Mouse (Mus musculus) bone marrow macrophage, adult 2 months (primary cell): ENCODE data around the gene Bach2. TPM values are rescaled to one million over a fixed set of nuclear protein-coding genes. Genes with fewer than 3 reads are reported as not detected.

Experiments used
- H3K27ac ChIP-seq: 2 replicates; pipeline ENCODE4 v1.5.1; 2012; ENCODE audit warnings: low read depth, low read length; ENCODE audit not compliant: insufficient read depth
- H3K4me1 ChIP-seq: 2 replicates; pipeline ENCODE4 v1.6.1; 2012; ENCODE audit warnings: low read length; ENCODE audit not compliant: control insufficient read depth, insufficient read depth
- H3K4me3 ChIP-seq: 2 replicates; pipeline ENCODE4 v1.5.1; 2012; ENCODE audit warnings: mild to moderate bottlenecking, low read length, moderate library complexity; ENCODE audit not compliant: insufficient read depth
- CTCF ChIP-seq: IDR thresholded peaks from 2 replicates; pipeline ENCODE4 v1.5.1; 2012; ENCODE audit warnings: low read depth, mild to moderate bottlenecking, low read length, moderate library complexity
- POLR2A ChIP-seq: IDR thresholded peaks from 2 replicates; pipeline ENCODE4 v1.6.1; 2012; ENCODE audit warnings: mild to moderate bottlenecking, low read depth, low read length, borderline replicate concordance
- polyA plus RNA-seq: library from polyadenylated mRNA; stranded (reverse); fragments of >200 nt; gene quantifications from 2 replicates; pipeline ENCODE4 v1.2.4, GENCODE M21; 2012; ENCODE audit not compliant: missing spikeins, insufficient read depth, insufficient read length

Gene Bach2
- polyA plus RNA-seq, result 0.39 and 1.4 TPM in 2 replicates

DNA sequence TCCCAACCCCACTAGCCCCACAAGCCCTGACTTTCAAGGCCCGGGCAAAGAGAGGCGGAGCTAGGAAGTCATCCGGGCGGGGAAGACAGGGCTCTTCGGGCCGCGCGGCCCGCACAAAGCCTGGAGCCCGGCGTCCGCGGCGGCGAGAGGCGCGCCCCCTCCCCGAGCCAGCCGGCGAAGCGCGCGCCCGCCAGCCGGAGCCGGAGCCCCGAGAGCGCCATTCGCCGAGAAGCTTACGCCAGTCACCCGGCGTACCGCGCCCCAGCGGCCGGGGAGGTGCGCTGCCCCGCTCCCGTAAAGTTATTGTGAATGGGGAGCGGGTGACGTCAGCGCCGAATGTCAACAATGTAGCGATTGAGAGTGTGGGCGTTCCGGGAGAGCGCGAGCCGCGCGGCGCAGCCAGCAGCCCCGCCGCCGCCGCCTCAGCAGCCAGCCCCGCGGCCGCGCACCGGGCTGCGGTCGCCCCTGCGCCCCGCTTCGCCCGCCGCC, at the start of gene Bach2:
Bach2 (plus strand) TSS at position 439 of the 489 bp plus-strand sequence.
- TF ChIP-seq POLR2A (no peak), CTCF (no peak)

DNA sequence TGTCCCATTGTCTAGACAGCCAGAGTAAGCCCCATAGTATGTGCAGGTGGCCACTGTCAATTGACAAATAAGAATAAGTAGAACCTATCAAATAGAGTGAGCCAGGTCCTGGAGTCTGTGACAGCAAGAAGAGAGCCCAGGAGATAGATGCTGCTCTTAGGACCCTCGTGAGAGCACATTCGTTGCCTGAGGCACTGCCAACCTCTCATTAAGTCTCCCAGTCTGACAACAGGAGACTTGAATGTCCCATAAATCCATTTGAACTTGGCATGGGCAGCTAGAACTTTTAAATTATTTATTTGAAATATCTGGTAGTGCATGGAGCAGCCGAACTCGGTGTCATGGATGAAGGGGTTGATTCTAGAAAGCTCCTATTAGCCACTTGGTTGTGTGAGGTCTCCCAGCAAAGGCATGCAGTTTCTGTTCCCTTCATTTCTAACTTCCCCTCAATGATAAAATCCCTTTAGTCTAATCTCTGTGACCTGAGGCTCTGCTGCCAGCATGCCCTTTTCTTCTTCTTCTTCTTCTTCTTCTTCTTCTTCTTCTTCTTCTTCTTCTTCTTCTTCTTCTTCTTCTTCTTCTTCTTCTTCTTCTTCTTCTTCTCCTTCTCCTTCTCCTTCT, 49.1 kb upstream of the Bach2 start:
- Histone ChIP-seq H3K27ac (no peak overlapping the region), H3K4me3 (no peak overlapping the region), H3K4me1 (peaks cover 28% of the 10 kb centered on the region)
- TF ChIP-seq POLR2A (no peak), CTCF (no peak)

More for the DNA sequence above, at the start of gene Bach2:
- Histone ChIP-seq H3K4me3 (peak within 1 kb of the TSS; percentile 65), H3K27ac (no peak within 1 kb of the TSS), H3K4me1 (no peaks in the 10 kb centered on the region)

DNA sequence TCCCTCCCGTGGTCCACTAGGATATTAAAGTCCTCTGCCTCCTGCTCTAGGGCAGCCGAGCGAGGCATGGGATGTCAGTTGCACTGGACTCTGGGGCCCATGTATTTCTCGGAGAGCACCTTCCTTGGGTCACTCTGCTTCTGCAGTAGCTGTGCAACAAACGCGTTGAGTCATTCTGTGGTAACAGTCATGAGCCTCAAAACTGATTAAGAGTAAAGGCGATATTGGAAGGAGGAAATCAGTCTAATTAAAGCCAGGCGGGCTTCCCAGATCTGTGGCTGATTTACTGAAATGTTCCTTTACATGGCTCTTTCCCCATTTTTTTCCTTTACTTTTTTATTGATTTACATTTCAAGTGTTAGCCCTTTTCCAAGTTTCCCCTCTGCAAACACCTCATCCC, 48.1 kb upstream of the Bach2 start:
- Histone ChIP-seq H3K27ac (no peak overlapping the region), H3K4me3 (no peak overlapping the region), H3K4me1 (peaks cover 28% of the 10 kb centered on the region)
- TF ChIP-seq POLR2A, result no peak
- TF ChIP-seq CTCF, result no peak

DNA sequence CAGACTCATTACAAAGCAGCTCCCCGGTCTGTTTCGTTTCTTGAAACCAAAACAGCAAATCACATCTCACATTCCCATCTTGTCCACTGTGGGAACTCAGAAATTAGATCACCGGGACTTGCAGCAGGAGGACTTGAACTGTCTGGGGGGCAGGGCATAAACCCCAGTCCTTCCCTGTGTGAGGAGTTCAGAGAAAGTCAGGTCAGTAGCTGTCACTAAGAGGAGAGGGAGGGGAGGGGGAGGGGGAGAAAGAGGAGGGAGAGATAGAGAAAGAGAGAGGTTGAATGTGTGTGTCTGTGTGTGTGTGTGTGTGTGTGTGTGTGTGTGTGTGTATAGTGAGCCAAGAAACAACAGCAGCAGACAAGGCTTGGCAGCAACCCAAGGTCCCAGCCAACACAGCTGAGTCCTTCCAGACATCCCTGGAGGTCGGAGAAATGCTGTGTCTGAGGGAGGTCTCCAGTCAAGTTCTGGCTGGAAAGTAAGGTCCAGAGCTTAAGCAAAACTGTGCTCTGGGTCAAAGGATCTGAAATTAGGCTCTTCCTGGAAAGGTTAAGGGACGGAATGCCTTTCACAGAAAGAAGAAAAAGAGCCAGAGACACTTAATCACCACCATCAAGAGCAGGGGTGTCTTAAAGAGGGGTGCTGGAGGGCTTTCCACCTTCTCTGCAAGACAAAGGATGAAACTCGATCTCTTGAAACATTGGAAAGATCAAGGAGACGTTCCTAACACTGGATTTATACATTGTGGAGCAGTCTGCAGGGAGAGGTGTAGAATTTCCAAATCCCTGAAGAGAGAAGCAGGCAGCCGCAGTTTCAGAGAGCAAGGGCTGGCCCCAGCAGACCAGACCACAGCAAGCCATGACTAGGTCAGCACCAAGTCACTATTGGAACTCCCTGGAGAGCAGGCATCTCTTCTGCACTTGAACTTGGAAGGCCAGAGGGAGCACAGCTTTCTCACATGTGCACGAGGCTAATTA, 42.4 kb upstream of the Bach2 start:
- Histone ChIP-seq H3K4me1 (no peaks in the 10 kb centered on the region), H3K27ac (no peak overlapping the region), H3K4me3 (no peak overlapping the region)
- TF ChIP-seq POLR2A (no peak), CTCF (no peak)

DNA sequence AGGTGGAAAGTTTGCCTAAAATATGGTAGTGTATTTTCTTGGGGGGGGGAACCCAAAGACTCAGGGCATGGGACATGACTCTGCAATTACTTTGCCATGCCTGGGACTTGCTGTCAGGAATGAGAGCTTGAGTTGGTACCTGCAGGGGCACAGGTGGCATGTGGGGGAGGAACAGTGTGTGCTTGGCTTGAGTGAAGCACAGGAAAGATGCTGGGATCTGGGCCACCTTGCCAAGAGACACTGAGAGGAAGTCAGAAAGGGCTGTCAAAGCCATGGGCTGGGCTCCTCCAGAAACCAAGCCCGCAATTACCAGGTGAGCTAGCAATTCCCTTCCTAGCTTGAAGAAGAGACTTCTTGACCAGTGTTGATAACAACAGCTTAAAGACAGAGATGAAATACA, 40.6 kb upstream of the Bach2 start:
- Histone ChIP-seq H3K4me3 (no peak overlapping the region), H3K4me1 (no peaks in the 10 kb centered on the region), H3K27ac (no peak overlapping the region)
- TF ChIP-seq POLR2A, result no peak
- TF ChIP-seq CTCF, result no peak

DNA sequence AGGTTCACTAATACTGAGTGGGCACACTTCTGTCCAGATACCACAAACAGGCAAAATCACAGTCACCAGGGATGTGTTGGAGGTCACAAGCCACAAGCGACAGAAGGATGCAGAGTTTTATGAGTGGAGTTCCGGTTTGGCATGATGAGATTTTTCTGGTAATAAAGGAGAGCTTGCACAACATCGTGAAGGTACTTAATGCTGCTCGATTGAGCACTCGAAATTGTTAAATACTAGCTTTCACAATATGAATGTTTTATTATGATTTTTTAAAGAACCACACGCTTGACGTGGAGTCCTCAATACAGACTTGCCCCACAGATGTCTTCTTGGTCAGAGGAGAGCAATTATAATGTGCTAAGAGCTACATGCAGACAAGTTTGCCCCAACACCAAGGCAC, 40.0 kb upstream of the Bach2 start:
- H3K27ac ChIP-seq, result no peak overlapping the region
- H3K4me3 ChIP-seq, result no peak overlapping the region
- no peak for TF ChIP-seq POLR2A
- TF ChIP-seq CTCF, result no peak
- no peaks in the 10 kb centered on the region for H3K4me1 ChIP-seq

DNA sequence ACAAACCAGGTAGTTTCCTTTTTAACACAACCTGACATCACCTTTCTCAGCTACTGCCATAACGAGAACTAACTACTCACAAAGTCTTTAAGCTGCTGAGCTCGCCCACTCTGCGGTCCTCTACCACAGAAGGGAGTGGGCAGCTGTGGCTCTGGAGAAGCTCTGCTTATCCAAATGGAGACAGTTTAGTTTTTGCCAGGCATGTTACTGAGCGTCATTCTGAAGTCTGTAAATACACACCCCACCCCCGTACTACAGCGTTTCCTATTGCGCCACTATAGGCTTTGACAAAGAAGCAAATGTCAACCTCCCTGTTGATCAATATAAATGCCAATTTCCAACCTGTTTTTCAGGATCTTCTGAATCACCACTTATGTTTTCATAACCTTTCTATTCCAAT, 39.4 kb upstream of the Bach2 start:
- Histone ChIP-seq H3K27ac (no peak overlapping the region), H3K4me1 (no peaks in the 10 kb centered on the region), H3K4me3 (no peak overlapping the region)
- TF ChIP-seq POLR2A, result no peak
- TF ChIP-seq CTCF, result no peak

DNA sequence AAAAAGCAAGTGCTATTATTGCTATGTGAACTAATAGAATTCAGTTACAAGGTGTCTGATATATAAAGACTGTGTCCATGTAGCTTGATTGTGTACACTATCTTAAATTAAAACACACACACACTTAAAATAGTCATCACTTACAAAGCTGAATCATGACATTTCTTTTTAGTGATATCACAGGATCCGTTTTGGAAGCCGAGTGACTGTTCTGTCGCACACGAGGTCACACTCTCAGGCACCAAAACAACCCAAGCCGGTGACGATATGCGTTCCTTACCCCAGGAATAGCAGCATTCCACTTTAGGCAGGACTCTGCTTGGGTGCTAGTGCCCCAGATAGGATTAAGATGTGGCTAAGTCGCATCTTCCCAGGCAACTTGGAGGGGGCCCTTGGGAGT, 37.5 kb upstream of the Bach2 start:
- TF ChIP-seq CTCF (no peak), POLR2A (no peak)

DNA sequence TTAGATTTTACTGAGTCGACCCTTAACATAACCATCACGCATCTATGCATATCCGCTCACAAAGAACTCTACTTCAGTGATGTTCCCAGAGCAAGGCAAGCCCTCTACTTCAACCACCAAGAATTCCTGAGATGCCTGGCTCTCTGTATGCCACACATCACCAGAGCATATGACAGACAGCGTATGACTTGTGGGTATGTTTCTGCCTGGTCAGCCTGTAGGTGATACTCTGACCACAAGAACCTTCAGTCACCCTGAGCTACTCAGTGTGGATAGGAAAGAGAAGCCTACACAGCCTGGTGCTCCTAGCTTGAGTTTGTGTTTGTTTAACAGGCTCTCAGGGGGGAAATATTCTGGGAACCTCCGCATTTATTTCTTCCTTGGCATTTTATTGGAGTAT, 36.2 kb upstream of the Bach2 start:
- no peak overlapping the region for H3K4me3 ChIP-seq
- TF ChIP-seq POLR2A, result no peak
- TF ChIP-seq CTCF, result no peak
- no peaks in the 10 kb centered on the region for H3K4me1 ChIP-seq
- no peak overlapping the region for H3K27ac ChIP-seq

More for the DNA sequence above, 37.5 kb upstream of the Bach2 start:
- H3K27ac ChIP-seq, result no peak overlapping the region
- no peaks in the 10 kb centered on the region for H3K4me1 ChIP-seq
- no peak overlapping the region for H3K4me3 ChIP-seq

DNA sequence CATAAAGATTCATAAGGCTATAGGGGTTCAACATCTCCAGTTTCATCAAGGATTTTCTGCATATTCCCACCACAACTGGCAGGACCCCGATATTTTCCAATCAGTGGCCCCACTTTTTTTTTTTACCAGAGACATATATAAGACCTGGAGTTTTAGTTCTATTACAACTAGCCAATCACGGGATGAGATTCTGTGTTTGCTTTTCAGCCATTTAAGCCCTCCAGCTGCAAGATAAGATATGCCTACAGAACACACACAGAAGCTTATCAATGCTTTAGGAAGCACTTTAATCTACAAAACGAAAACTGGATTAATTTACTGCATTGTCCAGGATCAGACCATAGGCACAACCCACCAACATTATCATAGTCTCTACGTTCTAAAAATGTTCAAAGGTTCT, 33.8 kb upstream of the Bach2 start:
- Histone ChIP-seq H3K4me1 (no peaks in the 10 kb centered on the region), H3K27ac (no peak overlapping the region), H3K4me3 (no peak overlapping the region)
- TF ChIP-seq POLR2A, result no peak
- TF ChIP-seq CTCF, result no peak
